Mouse (Mus musculus) Muller cell, postnatal 12 days (primary cell): Measurements from ENCODE around the gene Zfp760.
"Not testable (repeated sequence)": the region's sequence is repeated elsewhere in the genome, so short reads cannot be mapped to it uniquely, and the experiment has no call there.

ENCODE experiments used
- DNase-seq: peaks from one replicate; pipeline ENCODE4 v3.0.0-alpha.2; 2015; ENCODE audit errors: inconsistent ontology term

Gene Zfp760

GRCm38 (mm10) chr17:21707343-21707996 is at the start of gene Zfp760:
Gene Zfp760, plus strand, starts transcription at chr17:21707741.
- peak; percentile 95 for DNase-seq

- DNase-seq: not testable (repeated sequence)
These were observed 28.7 kb upstream of the Zfp760 start for GRCm38 (mm10) chr17:21678826-21679225.

GRCm38 (mm10) chr17:21679273-21680018 is 28.1 kb upstream of the Zfp760 start:
- peak; percentile 84 for DNase-seq

- DNase-seq: peak; percentile 71
These were observed 27.5 kb upstream of the Zfp760 start for GRCm38 (mm10) chr17:21680019-21680376.

- DNase-seq: no peak
These were observed 16.0 kb upstream of the Zfp760 start, which contains the start of gene Gm10226 for GRCm38 (mm10) chr17:21691560-21691959. Gene Gm10226, plus strand, starts transcription at chr17:21691860.

- no peak for DNase-seq
These were observed 14.2 kb upstream of the Zfp760 start for GRCm38 (mm10) chr17:21693342-21693741.

- DNase-seq: no peak
These were observed 11.5 kb upstream of the Zfp760 start for GRCm38 (mm10) chr17:21696073-21696472.

- no peak for DNase-seq
These were observed 5.0 kb upstream of the Zfp760 start for GRCm38 (mm10) chr17:21702281-21703240.

GRCm38 (mm10) chr17:21703414-21703813 is 4.1 kb upstream of the Zfp760 start:
- no peak for DNase-seq

- DNase-seq: peak; percentile 1
These were observed 860 bp downstream of the Zfp760 start for GRCm38 (mm10) chr17:21708401-21708800.

- DNase-seq: not testable (repeated sequence)
These were observed 23.0 kb downstream of the Zfp760 start, which contains the start of gene Zfp229 for GRCm38 (mm10) chr17:21730495-21730894. Gene Zfp229, plus strand, starts transcription at chr17:21730795.

- DNase-seq: no peak
These were observed 25.5 kb downstream of the Zfp760 start for GRCm38 (mm10) chr17:21733049-21733448.

GRCm38 (mm10) chr17:21733529-21734031 is 26.0 kb downstream of the Zfp760 start:
- DNase-seq: peak; percentile 82

- no peak for DNase-seq
These were observed 45.2 kb downstream of the Zfp760 start for GRCm38 (mm10) chr17:21752791-21753190.

GRCm38 (mm10) chr17:21753342-21754208 is 46.0 kb downstream of the Zfp760 start:
- peak; percentile 12 for DNase-seq

- DNase-seq: no peak
These were observed 62.8 kb downstream of the Zfp760 start for GRCm38 (mm10) chr17:21770336-21770735.
